In genomic region chr3:130708967-130709924, GRCm38 (mm10) we compare ENCODE assay signal across 7 mouse cellular contexts. TPM values are rescaled to one million over a fixed set of nuclear protein-coding genes. Genes with fewer than 3 reads are reported as not detected.
DNase-seq lines count a peak whose midpoint lies in the region; ATAC-seq lines count a peak whose summit lies in the region.

Gene Ostc (minus strand): TSS chr3:130709444.

- H3K36me3 ChIP-seq in intestine, embryonic 16.5 days (ENCODE audit: control insufficient read depth, insufficient read depth, low read length), result peaks cover under 1% of the 10 kb centered on the region; the same call in 1 of the 2 replicates
- H3K36me3 ChIP-seq in midbrain, embryonic 11.5 days (ENCODE audit: control insufficient read depth, insufficient read depth, low read length), result no peaks in the 10 kb centered on the region

- H3K4me3 ChIP-seq in intestine, embryonic 16.5 days (ENCODE audit: low read length), result peak within 1 kb of the TSS; percentile 92
- peak within 1 kb of the TSS; percentile 85 for H3K4me3 ChIP-seq in midbrain, embryonic 11.5 days (ENCODE audit: low read depth, low read length)

- under 1% methylated on average over 45 of the region's 45 CpGs for WGBS in intestine, embryonic 16.5 days
- WGBS in midbrain, embryonic 11.5 days, result under 1% methylated on average over 45 of the region's 45 CpGs

- no peaks in the 10 kb centered on the region for H3K27me3 ChIP-seq in intestine, embryonic 16.5 days (replicated peaks; ENCODE audit: control insufficient read depth, insufficient read depth, low read length)
- no peaks in the 10 kb centered on the region for H3K27me3 ChIP-seq in midbrain, embryonic 11.5 days (ENCODE audit: control insufficient read depth, insufficient read depth, low read length)

- intact Hi-C loops in left cerebral cortex, postnatal 36 days (cut with DNase I), result no loop called here

- peak within 1 kb of the TSS; percentile 87 for H3K27ac ChIP-seq in intestine, embryonic 16.5 days (ENCODE audit: low read length)
- peak within 1 kb of the TSS; percentile 52 for H3K27ac ChIP-seq in midbrain, embryonic 11.5 days (ENCODE audit: low read depth, low read length)

- peak within 1 kb of the TSS; percentile 56 for H3K4me2 ChIP-seq in intestine, embryonic 16.5 days (ENCODE audit: low read depth, low read length)
- peak within 1 kb of the TSS; percentile 80 for H3K4me2 ChIP-seq in midbrain, embryonic 11.5 days

- H3K4me1 ChIP-seq in intestine, embryonic 16.5 days (ENCODE audit: control insufficient read depth, insufficient read depth, low read length), result peaks cover 8% of the 10 kb centered on the region
- peaks cover 14% of the 10 kb centered on the region for H3K4me1 ChIP-seq in midbrain, embryonic 11.5 days (ENCODE audit: control insufficient read depth, insufficient read depth, low read length)

- no peaks in the 10 kb centered on the region for H3K9me3 ChIP-seq in intestine, embryonic 16.5 days (ENCODE audit: control insufficient read depth, low read length)
- H3K9me3 ChIP-seq in midbrain, embryonic 11.5 days (ENCODE audit: control insufficient read depth, low read length), result no peaks in the 10 kb centered on the region

- ATAC-seq in intestine, embryonic 16.5 days, result peak; percentile 97
- ATAC-seq in midbrain, embryonic 11.5 days (ENCODE audit: low FRiP score), result peak; percentile 97

- DNase-seq in adrenal gland, adult 8-10 months, result peak; percentile 95
- peak; percentile 97 for DNase-seq in embryo, embryonic 9.5 days (ENCODE audit: extremely low spot score)
- DNase-seq in gastrocnemius, postnatal 4 days (ENCODE audit: low spot score in 2 of 2), result peak; percentile 91 to 97
- peak; percentile 88 to 91 for DNase-seq in left cerebral cortex, postnatal 36 days (ENCODE audit: low spot score in 2 of 2)
- peak; percentile 100 for DNase-seq in midbrain, embryonic 11.5 days (ENCODE audit: low spot score, missing footprints)
- DNase-seq in skeletal muscle tissue, adult 2 months (ENCODE audit: low read depth, low spot score), result peak; percentile 96

- H3K9ac ChIP-seq in intestine, embryonic 16.5 days (ENCODE audit: low read depth, low read length), result peak within 1 kb of the TSS; percentile 92
- H3K9ac ChIP-seq in midbrain, embryonic 11.5 days (ENCODE audit: low read length), result peak within 1 kb of the TSS; percentile 90

RNA-seq across cellular contexts. Expression of gene Ostc, which starts in this region (rescaled TPM):
- total RNA-seq in adrenal gland, adult 8-10 months (2022), result 100 to 1,000 TPM; 102 to 120 (median 116) TPM
- total RNA-seq in gastrocnemius, postnatal 4 days (2021), result 10 to 100 TPM; 94.0 to 97.5 TPM
- 390 and 398 TPM in 2 replicates for polyA plus RNA-seq in intestine, embryonic 16.5 days (2015; fragmentation: Nextera tagmentation; extraction: Ambion mirVana)
- total RNA-seq in left cerebral cortex, postnatal 36 days (2021), result 10 to 100 TPM; 56.0 to 59.1 TPM
- 323 and 331 TPM in 2 replicates for polyA plus RNA-seq in midbrain, embryonic 11.5 days (2014; fragmentation: Nextera tagmentation; extraction: Ambion mirVana)

Comparison
In these comparisons a context has a peak if more than half of its experiments do, and no peak if none do; other contexts are left out.
1. Peak in every context shown above with its lines: DNase-seq, ATAC-seq, H3K4me3 ChIP-seq and H3K27ac ChIP-seq.